23 mouse cellular contexts compared by ENCODE assay signal in genomic region chr5:34571551-34571950, GRCm38 (mm10). TPM values are rescaled to one million over a fixed set of nuclear protein-coding genes. Genes with fewer than 3 reads are reported as not detected.
DNase-seq lines count a peak whose midpoint lies in the region; ATAC-seq and TF ChIP-seq lines count a peak whose summit lies in the region.
"Had no signal": no experiment of that assay in that cellular context is flagged by ENCODE, and none has a peak within 500 bp of the region (broad histone marks: within the 10 kb centered on the region; RNA-seq: fewer than 3 reads in every experiment).

No protein-coding gene starts in this region.

- no peak for TF ChIP-seq POLR2A in kidney, adult 2 months (IDR thresholded peaks at IDR 0.05; ENCODE audit: low read depth, low read length)

- no peak overlapping the region for H3K4me3 ChIP-seq in liver, embryonic 14.5 days (ENCODE audit: insufficient read depth in 1 of 2, low read depth in 2 of 2, low read length in 2 of 2)
- H3K4me3 ChIP-seq in forebrain, embryonic 16.5 days (replicated peaks; ENCODE audit: low read length) = no peak overlapping the region
- H3K4me3 ChIP-seq in kidney, adult 2 months (ENCODE audit: insufficient read depth, low read depth, low read length) = no peak overlapping the region
- H3K4me3 ChIP-seq: embryonic facial prominence, embryonic 15.5 days; forebrain, embryonic 15.5 days; heart, embryonic 13.5 days; hindbrain, embryonic 12.5 days had no signal

- H3K4me1 ChIP-seq in liver, embryonic 14.5 days (replicated peaks; ENCODE audit: control insufficient read depth in 2 of 2, insufficient read depth in 2 of 2, low read length in 1 of 2) = peaks cover 32 to 34% of the 10 kb centered on the region in 2 experiments
- H3K4me1 ChIP-seq in forebrain, embryonic 16.5 days (replicated peaks; ENCODE audit: control insufficient read depth, insufficient read depth, low read length) = peaks cover 20% of the 10 kb centered on the region
- peaks cover 14% of the 10 kb centered on the region for H3K4me1 ChIP-seq in kidney, adult 2 months (ENCODE audit: control insufficient read depth, insufficient read depth, low read length)

- no peaks in the 10 kb centered on the region for H3K27me3 ChIP-seq in liver, embryonic 14.5 days (ENCODE audit: control insufficient read depth, insufficient read depth, low read length)
- no peaks in the 10 kb centered on the region for H3K27me3 ChIP-seq in forebrain, embryonic 16.5 days (replicated peaks; ENCODE audit: control insufficient read depth, insufficient read depth, low read length)
- no peaks in the 10 kb centered on the region for H3K27me3 ChIP-seq in kidney, adult 2 months (replicated peaks; ENCODE audit: control insufficient read depth, insufficient read depth, low read length)
- H3K27me3 ChIP-seq: embryonic facial prominence, embryonic 15.5 days; forebrain, embryonic 15.5 days; heart, embryonic 13.5 days; hindbrain, embryonic 12.5 days had no signal

- TF ChIP-seq EP300 in liver, embryonic 14.5 days (IDR thresholded peaks at IDR 0.05; ENCODE audit: low read depth) = 0 out of 2 replicates have a peak, but pooled peaks have one; percentile 25

- ATAC-seq in liver, embryonic 14.5 days (ENCODE audit: insufficient read depth) = no peak
- no peak for ATAC-seq in forebrain, embryonic 16.5 days
- ATAC-seq: CD4-positive, CD25-positive, alpha-beta regulatory T cell, adult 4 months; forebrain, embryonic 15.5 days; hindbrain, embryonic 16.5 days; inflammation-experienced regulatory T-cells, adult 6 months had no signal

- peak overlapping the region; percentile 47 for H3K9ac ChIP-seq in liver, embryonic 14.5 days (replicated peaks)
- H3K9ac ChIP-seq in forebrain, embryonic 16.5 days (replicated peaks; ENCODE audit: low read depth, low read length) = no peak overlapping the region
- H3K9ac ChIP-seq: embryonic facial prominence, embryonic 15.5 days; forebrain, embryonic 15.5 days; heart, embryonic 13.5 days; hindbrain, embryonic 12.5 days had no signal

- H3K36me3 ChIP-seq in liver, embryonic 14.5 days (replicated peaks; ENCODE audit: control insufficient read depth, insufficient read depth, low read depth) = no peaks in the 10 kb centered on the region; the same call in 1 of the 2 replicates
- H3K36me3 ChIP-seq in forebrain, embryonic 16.5 days (ENCODE audit: control insufficient read depth, insufficient read depth) = no peaks in the 10 kb centered on the region
- H3K36me3 ChIP-seq in kidney, adult 2 months (ENCODE audit: control insufficient read depth, insufficient read depth, low read length) = no peaks in the 10 kb centered on the region
- H3K36me3 ChIP-seq: embryonic facial prominence, embryonic 15.5 days; forebrain, embryonic 15.5 days; heart, embryonic 13.5 days; hindbrain, embryonic 12.5 days had no signal

- H3K9me3 ChIP-seq in liver, embryonic 14.5 days (ENCODE audit: control insufficient read depth, low read length) = no peaks in the 10 kb centered on the region
- H3K9me3 ChIP-seq in forebrain, embryonic 16.5 days (ENCODE audit: control insufficient read depth, low read length) = no peaks in the 10 kb centered on the region
- H3K9me3 ChIP-seq: embryonic facial prominence, embryonic 15.5 days; forebrain, embryonic 15.5 days; G1E; heart, embryonic 13.5 days; hindbrain, embryonic 12.5 days had no signal

- H3K4me2 ChIP-seq in liver, embryonic 14.5 days (ENCODE audit: low read depth) = peak overlapping the region; percentile 52
- H3K4me2 ChIP-seq in forebrain, embryonic 16.5 days (ENCODE audit: low read length) = no peak overlapping the region
- H3K4me2 ChIP-seq: embryonic facial prominence, embryonic 15.5 days; forebrain, embryonic 15.5 days; heart, embryonic 13.5 days; hindbrain, embryonic 12.5 days had no signal

- WGBS in liver, embryonic 14.5 days (ENCODE audit: insufficient replicate concordance) = 47% methylated on average over 3 of the region's 3 CpGs
- 90% methylated on average over 3 of the region's 3 CpGs for WGBS in forebrain, embryonic 16.5 days
- 94% methylated on average over 3 of the region's 3 CpGs for WGBS in kidney, adult 2 months

- H3K27ac ChIP-seq in liver, embryonic 14.5 days = peak overlapping the region; percentile 92
- H3K27ac ChIP-seq in forebrain, embryonic 16.5 days (ENCODE audit: low read length) = no peak overlapping the region
- no peak overlapping the region for H3K27ac ChIP-seq in kidney, adult 2 months (ENCODE audit: insufficient read depth, low read depth, low read length)
- H3K27ac ChIP-seq: embryonic facial prominence, embryonic 15.5 days; forebrain, embryonic 15.5 days; heart, embryonic 13.5 days; hindbrain, embryonic 12.5 days had no signal

- no peak for TF ChIP-seq CTCF in liver, embryonic 14.5 days (IDR thresholded peaks at IDR 0.05; ENCODE audit: low read depth)
- TF ChIP-seq CTCF in kidney, adult 2 months (conservative IDR thresholded peaks at IDR 0.05; ENCODE audit: insufficient read depth, insufficient read length, low read depth, low read length) = no peak

- DNase-seq in cerebellum, adult 11-12 months = peak; percentile 23
- DNase-seq in cerebellum, adult 11 months = no peak
- peak; percentile 36 for DNase-seq in c-Kit-negative CD71-positive TER-119-positive erythroid progenitor cells, embryonic 14.5 days (ENCODE audit: low read depth, low spot score)
- peak; percentile 63 for DNase-seq in liver
- no peak for DNase-seq in liver, embryonic 14.5 days (ENCODE audit: low read depth in 3 of 3, low spot score in 3 of 3)
- DNase-seq in kidney, adult 2 months = no peak
- DNase-seq in kidney, postnatal 14 days = no peak
- DNase-seq: adrenal gland, adult 8-10 months; B cell, adult 2 months; cerebellum, adult 8-10 months; cerebellum, postnatal 14 days; embryo, embryonic 11 days; gastrocnemius, postnatal 10 days; heart, postnatal 4 days had no signal

RNA-seq across cellular contexts. Expression of gene Add1, which starts 1.9 kb away (rescaled TPM):
- 106 and 118 TPM in 2 replicates for polyA plus RNA-seq in liver, embryonic 14.5 days (2012; rRNA removed)
- 113 and 137 TPM in 2 replicates for polyA plus RNA-seq in liver, embryonic 14.5 days (2014; fragmentation: Nextera tagmentation; extraction: Ambion mirVana)
- 224 and 243 TPM in 2 replicates for polyA plus RNA-seq in forebrain, embryonic 16.5 days (2015; fragmentation: Nextera tagmentation; extraction: Ambion mirVana)
- polyA plus RNA-seq in kidney, adult 2 months (2012; rRNA removed) = 129 and 135 TPM in 2 replicates

RNA-seq across cellular contexts. Expression of gene Sh3bp2, which starts 45.9 kb away (rescaled TPM):
- polyA plus RNA-seq in liver, embryonic 14.5 days (2012; rRNA removed) = 4.6 and 5.2 TPM in 2 replicates
- polyA plus RNA-seq in liver, embryonic 14.5 days (2014; fragmentation: Nextera tagmentation; extraction: Ambion mirVana) = 3.5 and 4.9 TPM in 2 replicates
- 29.1 and 31.2 TPM in 2 replicates for polyA plus RNA-seq in forebrain, embryonic 16.5 days (2015; fragmentation: Nextera tagmentation; extraction: Ambion mirVana)
- polyA plus RNA-seq in kidney, adult 2 months (2012; rRNA removed) = 8.1 and 8.6 TPM in 2 replicates

RNA-seq across cellular contexts. Expression of gene Tnip2, which starts 57.8 kb away (rescaled TPM):
- 3.0 and 5.0 TPM in 2 replicates for polyA plus RNA-seq in liver, embryonic 14.5 days (2012; rRNA removed)
- 3.2 and 4.4 TPM in 2 replicates for polyA plus RNA-seq in liver, embryonic 14.5 days (2014; fragmentation: Nextera tagmentation; extraction: Ambion mirVana)
- polyA plus RNA-seq in forebrain, embryonic 16.5 days (2015; fragmentation: Nextera tagmentation; extraction: Ambion mirVana) = 8.6 and 8.7 TPM in 2 replicates
- 11.4 and 13.6 TPM in 2 replicates for polyA plus RNA-seq in kidney, adult 2 months (2012; rRNA removed)

Comparison
In these comparisons a context has a peak if more than half of its experiments do, and no peak if none do; other contexts are left out.
1. DNase-seq: peak in cerebellum, adult 11-12 months (single experiment), c-Kit-negative CD71-positive TER-119-positive erythroid progenitor cells, embryonic 14.5 days (single experiment) and liver (single experiment); none in cerebellum, adult 11 months (single experiment), liver, embryonic 14.5 days (0 of 3), kidney, adult 2 months (single experiment) and kidney, postnatal 14 days (single experiment).